Mouse (Mus musculus) adrenal gland, postnatal 14 days (tissue): ENCODE data around the gene Kif3a. TPM values are rescaled to one million over a fixed set of nuclear protein-coding genes. Genes with fewer than 3 reads are reported as not detected.
A peak's percentile ranks its signal among the peaks of the same experiment; 100 is the strongest.
"Not testable (repeated sequence)": the region's sequence is repeated elsewhere in the genome, so short reads cannot be mapped to it uniquely, and the experiment has no call there.

ENCODE experiments used
- DNase-seq: peaks from one replicate; pipeline ENCODE4 v3.0.0; 2021; ENCODE audit warnings: mixed read lengths
- total RNA-seq: library from RNA; stranded (reverse); gene quantifications from 2 replicates; pipeline ENCODE4 v1.2.3, GENCODE M21; 2021

Kif3a gene
- total RNA-seq, 1 experiment from 2014 or later: 28.0 TPM

DNA sequence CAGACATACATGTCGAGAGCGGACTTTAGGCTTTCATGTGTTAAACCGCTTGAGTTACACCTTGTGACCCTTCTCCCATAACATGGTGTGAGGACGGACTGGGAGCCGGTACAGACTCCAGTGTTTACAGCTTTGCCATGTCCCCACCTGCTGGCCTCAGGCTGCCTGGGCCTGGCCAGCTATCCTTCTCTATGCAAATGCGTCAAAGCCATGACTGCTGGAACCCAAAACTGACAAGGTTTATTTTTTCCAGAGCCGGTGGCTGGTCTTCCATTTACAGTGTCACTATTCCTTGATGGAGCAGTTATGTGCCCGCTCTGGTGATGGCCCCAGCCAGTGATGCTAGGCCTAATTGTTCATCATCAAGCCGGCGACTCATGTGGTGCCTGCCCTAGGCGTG is 26.0 kb upstream of the Kif3a start:
- no peak for DNase-seq

DNA sequence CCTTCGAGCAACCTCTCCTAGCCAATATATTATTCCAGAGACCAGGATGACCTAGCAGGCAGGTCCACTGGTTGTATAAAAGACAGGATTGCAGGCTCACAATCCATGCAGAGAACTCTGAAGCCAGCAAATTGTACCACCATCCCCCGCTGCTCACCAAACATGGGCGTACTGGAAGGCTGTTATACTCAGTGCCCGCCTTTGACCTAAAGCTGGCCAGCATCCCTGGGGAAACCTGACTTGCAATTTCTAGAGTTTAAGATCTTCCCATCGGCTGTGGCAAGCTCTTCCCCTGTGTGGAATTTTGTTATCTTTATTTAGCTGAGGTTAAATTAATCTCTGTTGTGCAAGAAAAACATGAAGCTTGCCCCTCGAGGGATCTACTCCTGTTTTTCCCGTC is 24.2 kb upstream of the Kif3a start:
- DNase-seq: no peak

- peak; percentile 41 for DNase-seq
These were observed 20.9 kb upstream of the Kif3a start for GRCm38 (mm10) chr11:53546271-53546670.

DNA sequence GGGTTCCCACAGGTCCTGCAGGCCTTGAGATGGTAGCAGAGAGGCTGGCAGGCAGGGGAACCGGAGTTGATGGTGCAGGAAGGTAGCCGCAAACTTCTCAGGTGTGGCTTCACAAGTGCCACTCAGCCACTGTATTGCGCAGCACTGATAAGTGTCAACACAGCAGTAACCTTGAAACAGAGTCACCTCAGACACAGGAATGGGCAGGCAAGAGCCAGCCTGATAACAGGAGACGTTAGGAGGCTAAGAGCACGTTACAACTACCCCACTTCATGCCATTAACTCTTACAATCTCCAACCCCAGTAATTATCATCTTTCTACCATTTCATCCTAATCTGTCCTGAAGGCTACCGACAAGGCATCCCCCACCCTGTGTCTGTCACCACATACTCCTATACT is 19.6 kb upstream of the Kif3a start:
- no peak for DNase-seq

DNA sequence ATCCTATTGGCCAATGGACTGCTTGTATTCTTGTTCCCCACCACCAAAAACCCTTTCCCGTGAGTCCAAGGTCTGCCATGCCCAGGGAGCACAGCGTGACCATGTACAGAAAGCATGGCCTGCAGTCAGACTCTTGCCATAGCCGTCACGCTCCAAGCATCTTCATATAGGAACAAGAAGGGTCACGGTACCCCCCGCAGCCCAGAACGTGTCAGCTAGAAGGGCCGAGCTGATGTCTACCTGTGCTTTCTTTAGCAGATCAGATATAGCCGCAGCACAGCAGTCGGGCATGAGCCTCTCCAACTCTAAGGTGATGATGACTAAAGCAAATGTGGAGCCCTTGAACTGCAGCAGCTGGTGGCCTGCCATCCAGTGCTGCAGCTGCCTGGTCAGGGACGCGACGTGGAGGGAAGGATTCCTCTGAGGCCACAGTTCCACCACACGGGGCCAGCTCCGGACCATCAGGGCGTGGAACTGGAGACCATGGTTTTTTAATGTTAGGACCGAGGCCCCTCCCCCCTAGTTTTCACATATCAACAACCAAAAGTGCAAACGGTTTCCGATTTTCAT is 19.1 kb upstream of the Kif3a start:
- DNase-seq: peak; percentile 44

DNA sequence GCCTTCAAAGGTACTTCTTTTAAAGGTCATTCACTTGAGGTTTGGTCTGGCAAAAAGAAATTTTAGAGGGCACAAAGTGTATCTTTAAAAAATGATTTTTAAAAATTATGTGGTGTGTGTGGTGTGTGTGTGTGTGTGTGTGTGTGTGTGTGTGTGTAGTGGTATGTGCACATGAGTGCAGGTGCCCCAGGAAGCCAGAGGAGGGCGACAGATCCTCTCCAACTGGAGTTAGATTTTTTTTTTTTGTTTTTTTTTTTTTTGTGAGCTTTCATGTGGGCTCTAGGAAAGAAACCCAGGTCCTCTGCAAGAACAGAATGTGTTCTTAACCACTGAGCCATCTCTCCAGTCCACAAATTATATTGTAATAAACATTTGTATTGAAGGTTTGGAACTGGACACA is 16.5 kb upstream of the Kif3a start:
- DNase-seq: no peak

DNA sequence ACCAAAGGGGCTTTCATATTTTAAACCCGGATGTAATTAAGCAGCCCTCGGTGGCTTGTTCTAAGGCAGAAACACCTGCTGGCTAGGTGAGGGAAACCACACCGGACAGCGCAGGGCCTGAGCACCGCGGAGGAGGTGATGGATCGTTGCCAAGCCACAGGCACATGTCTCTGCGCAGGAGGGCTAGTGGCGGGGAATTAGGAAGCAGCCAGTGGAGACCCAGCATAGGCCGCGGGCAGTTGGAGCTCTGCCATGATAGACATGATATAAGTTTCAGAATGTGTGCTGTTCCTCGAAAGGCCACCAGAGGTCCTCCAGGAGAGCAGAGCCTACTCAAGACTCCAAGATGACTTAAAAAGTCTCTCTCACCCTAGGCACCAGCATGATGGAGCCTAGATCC is 15.4 kb upstream of the Kif3a start:
- DNase-seq: peak; percentile 35

DNA sequence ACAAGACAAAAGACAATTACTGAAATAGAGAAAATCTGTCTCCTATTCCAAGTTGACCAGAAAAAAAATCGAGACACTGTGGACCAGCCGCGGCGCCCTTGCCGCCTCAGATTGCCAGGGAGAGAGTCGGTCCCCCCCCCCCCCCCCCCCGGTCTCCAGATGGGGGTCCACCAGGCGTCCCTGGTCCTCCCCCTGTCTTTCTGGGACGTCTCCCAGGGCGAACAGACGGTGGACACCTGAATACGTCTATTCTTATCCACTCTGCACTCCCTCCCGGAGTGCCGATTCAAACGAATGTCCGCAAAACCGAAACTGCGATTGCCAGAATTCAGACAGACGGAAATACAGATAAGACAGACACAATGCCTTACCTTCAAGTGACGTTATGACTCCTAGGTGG is 10.7 kb upstream of the Kif3a start:
- not testable (repeated sequence) for DNase-seq

DNA sequence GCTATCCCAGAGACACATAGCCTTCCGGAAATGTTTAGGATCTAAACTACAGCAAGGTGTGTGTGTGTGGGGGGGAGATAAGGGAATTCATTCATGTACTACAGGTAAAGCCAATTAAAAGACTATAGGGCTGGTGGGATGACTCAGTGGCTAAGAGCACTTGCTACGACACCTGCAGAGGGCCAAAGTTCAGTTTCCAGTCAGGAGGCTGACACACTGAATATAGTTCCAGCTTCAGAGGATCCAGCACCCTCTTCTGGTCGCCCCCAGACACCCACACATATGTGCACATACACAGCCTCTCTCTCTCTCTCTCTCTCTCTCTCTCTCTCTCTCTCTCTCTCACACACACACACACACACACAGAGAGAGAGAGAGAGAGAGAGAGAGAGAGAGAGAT is 9.2 kb upstream of the Kif3a start:
- DNase-seq: not testable (repeated sequence)

DNA sequence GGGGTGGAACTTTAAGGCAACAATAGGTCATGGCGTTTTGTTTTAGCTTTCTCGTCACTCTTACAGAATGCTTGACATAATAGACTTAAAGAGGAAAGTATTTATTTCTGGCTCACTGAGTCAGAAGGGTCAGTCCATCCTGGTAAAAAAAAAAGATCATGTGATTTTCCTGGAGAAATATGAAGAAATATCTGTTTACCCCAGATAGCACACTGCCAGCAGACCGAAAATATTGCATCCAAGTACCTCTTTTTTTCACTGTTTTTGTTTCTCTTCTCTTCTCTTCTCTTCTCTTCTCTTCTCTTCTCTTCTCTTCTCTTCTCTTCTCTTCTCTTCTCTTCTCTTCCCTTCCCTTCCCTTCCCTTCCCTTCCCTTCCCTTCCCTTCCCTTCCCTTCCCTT is 7.2 kb upstream of the Kif3a start:
- DNase-seq: not testable (repeated sequence)

DNA sequence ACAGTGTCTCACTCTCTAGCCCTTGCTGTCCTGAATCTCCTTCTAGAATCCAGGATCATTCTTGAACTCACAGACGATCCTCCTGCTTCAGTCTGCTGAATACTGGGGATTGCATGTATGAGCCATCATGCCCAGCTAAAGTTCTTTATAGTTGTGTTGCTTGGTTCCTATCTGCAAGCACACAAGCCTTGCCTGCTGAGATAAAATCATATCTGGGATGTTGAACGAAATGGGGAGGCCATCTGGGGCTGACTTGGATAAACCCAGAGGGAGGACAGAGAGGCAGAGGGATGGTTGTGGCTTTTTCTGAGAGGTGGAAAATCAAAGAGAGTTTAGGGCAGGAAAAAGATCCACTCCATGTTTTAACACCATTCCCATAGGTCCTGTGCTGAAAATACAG is 5.2 kb upstream of the Kif3a start:
- DNase-seq: no peak

DNA sequence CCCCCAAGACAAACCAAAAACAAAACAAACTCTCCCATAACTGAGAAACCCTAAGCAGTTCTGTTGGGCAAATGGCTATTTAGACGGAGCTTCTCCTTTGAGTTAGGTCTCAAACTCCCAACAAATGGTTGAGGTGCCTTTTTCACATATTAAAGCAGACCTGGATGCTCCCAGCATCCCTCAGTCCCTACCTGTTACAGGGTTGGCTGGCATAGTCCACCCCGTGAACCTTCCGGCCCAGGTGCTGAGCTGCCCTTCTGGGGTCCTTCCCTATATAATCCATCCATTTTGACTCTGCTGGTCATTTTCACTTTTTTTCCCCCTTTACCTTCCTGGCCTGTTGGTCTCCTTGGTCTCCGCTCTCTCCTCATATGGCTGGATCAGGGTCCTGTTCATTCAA is 533 bp upstream of the Kif3a start:
- no peak for DNase-seq

- no peak for DNase-seq
These were observed 13.4 kb downstream of the Kif3a start for GRCm38 (mm10) chr11:53580562-53580961.

DNA sequence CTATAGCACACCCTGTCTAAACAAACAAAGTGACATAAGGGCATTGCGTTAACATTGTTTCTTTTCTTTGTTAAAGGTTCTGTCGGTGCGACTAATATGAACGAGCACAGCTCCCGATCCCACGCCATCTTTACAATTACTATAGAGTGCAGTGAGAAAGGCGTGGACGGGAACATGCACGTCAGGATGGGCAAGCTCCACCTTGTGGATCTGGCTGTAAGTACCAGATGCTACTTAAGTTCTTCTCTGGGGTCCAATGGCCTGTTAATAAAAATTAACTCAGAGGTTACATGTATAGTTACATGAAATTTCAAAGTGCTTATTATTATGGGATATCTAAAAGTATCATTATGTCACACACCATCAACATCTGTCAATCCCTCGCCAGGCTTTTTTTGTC is 16.0 kb downstream of the Kif3a start:
- DNase-seq: no peak

DNA sequence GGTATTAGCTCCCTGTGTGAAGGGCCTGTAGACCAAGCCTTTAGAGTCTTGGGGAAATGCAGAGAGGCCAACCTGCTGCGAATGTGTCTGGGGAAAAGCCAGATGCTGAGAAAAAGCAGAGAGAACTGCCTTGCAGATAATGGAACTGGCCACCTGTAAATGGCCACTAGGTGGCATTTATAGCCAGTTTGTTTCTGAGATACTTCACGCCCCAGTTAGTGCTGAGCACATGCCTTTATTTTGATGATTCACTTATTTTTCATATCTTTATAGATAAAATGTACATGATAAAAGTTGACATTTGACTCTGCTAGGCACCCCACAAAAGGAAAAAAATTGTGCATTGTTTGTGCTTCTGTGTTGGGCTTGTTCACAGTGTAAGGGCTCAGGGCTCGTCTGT is 17.7 kb downstream of the Kif3a start:
- no peak for DNase-seq

DNA sequence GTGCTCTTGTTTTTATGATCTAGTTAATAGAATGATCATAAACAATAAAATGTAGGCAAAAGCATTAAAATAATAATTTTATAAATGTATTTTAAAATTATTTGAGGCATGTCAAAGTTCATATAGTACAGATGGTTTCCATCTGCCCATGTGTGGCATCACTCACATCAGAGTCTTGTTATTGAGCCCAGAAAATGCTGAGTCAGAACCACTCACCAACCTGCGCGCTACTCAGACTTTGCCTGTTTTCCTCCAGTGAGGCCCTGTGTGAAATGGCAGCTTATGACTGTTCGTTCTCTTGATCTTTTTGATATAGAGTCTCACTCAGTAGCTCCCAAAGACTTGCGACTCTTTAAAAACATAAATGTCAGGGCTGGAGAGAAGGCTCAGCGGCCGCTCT is 18.3 kb downstream of the Kif3a start:
- no peak for DNase-seq

DNA sequence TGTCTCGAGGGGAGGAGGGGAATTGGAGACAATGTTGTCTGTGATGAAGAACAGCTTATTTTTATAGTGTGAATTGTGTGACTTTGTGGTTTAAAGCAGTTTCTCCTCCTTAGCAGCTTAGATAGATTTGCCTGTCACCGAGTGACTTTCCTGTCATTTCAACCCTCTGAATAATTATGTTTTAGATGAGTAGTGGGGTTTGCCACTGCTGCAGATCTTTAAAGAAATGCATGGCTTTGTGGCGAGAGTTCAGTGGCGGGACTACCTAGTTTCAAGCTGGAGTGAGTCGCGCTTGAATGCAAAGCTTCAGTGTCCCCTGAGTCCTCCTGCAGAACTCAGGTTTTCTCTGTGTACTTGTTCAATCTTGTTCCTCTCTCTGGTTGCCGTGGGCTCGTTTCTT is 21.1 kb downstream of the Kif3a start:
- DNase-seq: no peak

DNA sequence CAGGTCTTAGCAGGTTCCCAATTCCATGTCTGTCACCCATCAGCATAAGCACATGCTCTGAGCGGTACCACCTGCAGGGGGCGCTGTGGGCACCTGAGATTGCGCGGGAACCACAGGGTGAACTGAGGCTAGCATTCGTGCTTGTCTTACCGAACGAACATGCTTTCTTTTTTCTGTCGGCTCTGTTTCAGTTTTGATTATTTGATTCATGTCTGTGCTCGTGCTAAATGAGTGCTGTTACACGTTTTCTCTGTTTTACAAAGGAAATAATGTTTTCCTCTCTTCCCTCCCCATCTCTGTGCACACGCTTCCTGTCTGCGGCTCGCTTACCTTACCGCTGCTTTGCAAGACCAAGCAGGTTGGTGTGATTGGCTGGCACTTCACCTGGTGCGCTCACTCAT is 23.2 kb downstream of the Kif3a start:
- peak; percentile 66 for DNase-seq

GRCm38 (mm10) chr11:53591116-53591515 is 23.9 kb downstream of the Kif3a start:
- no peak for DNase-seq

GRCm38 (mm10) chr11:53604983-53605382 is 37.8 kb downstream of the Kif3a start:
- DNase-seq: no peak

DNA sequence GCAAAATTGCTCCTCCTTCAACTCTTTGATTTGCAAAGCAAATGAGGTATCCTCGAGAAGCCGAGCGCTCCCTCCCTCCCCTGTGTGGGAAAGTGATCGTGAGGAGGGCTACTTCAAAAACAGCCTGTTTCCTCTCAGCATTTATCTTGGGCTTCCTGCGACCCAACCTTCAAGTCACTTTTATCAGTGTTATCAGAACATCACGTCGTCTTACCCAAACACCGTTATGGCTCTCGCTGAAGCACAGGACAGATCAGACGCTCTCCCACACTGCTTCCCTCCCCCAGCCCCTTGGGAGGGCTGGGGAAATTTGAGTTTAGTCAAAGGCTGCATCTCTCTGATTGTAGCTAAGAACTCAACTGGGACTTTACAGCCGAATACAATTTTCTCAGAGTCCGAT is 38.4 kb downstream of the Kif3a start:
- DNase-seq: no peak

DNA sequence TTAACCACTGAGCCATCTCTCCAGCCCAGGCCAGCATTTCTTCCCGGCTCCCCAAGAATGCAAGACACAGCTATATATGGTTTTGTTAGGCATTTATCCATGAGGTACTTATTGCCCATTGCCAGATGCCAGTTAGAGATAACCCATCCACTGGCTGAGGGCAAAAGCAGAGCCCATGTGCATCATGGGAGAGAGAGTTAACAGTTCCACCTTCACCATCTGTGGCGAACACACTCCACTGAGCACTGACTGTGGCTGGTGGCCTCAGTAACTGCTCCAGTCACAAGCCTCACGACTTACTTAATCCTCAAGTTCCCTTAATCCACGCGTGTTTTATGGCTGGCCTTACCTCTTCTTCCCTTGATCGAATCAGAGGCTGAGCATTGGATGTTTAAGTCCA is 42.1 kb downstream of the Kif3a start:
- no peak for DNase-seq

GRCm38 (mm10) chr11:53609672-53610071 is 42.5 kb downstream of the Kif3a start:
- DNase-seq: no peak

- DNase-seq: no peak
These were observed 48.0 kb downstream of the Kif3a start for GRCm38 (mm10) chr11:53615172-53615571.

- DNase-seq: no peak
These were observed 48.4 kb downstream of the Kif3a start for GRCm38 (mm10) chr11:53615575-53615974.
